Mouse (Mus musculus) c-Kit-negative CD71-positive TER-119-positive erythroid progenitor cells, embryonic 14.5 days (primary cell): ENCODE data around the gene Pgs1.

Experiments
- DNase-seq: peaks from one replicate; pipeline ENCODE4 v3.0.0-alpha.2; 2013; ENCODE audit warnings: low read depth, low spot score

Pgs1 gene

GRCm38 (mm10) chr11:118000565-118001215 is 14.6 kb downstream of the Pgs1 start:
- peak; percentile 94 for DNase-seq

- no peak for DNase-seq
Measured at GRCm38 (mm10) chr11:118003176-118003575, 17.1 kb downstream of the Pgs1 start.

GRCm38 (mm10) chr11:118003718-118004117 is 17.6 kb downstream of the Pgs1 start:
- no peak for DNase-seq

GRCm38 (mm10) chr11:118004217-118004616 is 18.1 kb downstream of the Pgs1 start:
- DNase-seq = no peak

GRCm38 (mm10) chr11:118007460-118008143 is 21.5 kb downstream of the Pgs1 start:
- no peak for DNase-seq

- DNase-seq = no peak
Measured at GRCm38 (mm10) chr11:118008144-118008805, 22.2 kb downstream of the Pgs1 start.

GRCm38 (mm10) chr11:118008843-118009242 is 22.8 kb downstream of the Pgs1 start:
- DNase-seq = no peak

- DNase-seq = no peak
Measured at GRCm38 (mm10) chr11:118009865-118010571, 23.9 kb downstream of the Pgs1 start.

GRCm38 (mm10) chr11:118012595-118012994 is 26.5 kb downstream of the Pgs1 start:
- no peak for DNase-seq

- no peak for DNase-seq
Measured at GRCm38 (mm10) chr11:118013339-118013738, 27.2 kb downstream of the Pgs1 start.

- DNase-seq = no peak
Measured at GRCm38 (mm10) chr11:118014391-118014995, 28.4 kb downstream of the Pgs1 start.

GRCm38 (mm10) chr11:118015381-118016145 is 29.5 kb downstream of the Pgs1 start:
- no peak for DNase-seq

- DNase-seq = peak; percentile 33
Measured at GRCm38 (mm10) chr11:118018328-118018727, 32.2 kb downstream of the Pgs1 start.

GRCm38 (mm10) chr11:118021806-118022205 is 35.7 kb downstream of the Pgs1 start:
- peak; percentile 55 for DNase-seq

GRCm38 (mm10) chr11:118023475-118023874 is 37.4 kb downstream of the Pgs1 start:
- no peak for DNase-seq

GRCm38 (mm10) chr11:118024111-118024510 is 38.0 kb downstream of the Pgs1 start:
- DNase-seq = no peak

- DNase-seq = no peak
Measured at GRCm38 (mm10) chr11:118029170-118029569, 43.1 kb downstream of the Pgs1 start.

GRCm38 (mm10) chr11:118031134-118031533 is 45.0 kb downstream of the Pgs1 start:
- no peak for DNase-seq

- DNase-seq = no peak
Measured at GRCm38 (mm10) chr11:118034395-118034794, 48.3 kb downstream of the Pgs1 start.

GRCm38 (mm10) chr11:118035068-118035467 is 49.0 kb downstream of the Pgs1 start:
- no peak for DNase-seq

GRCm38 (mm10) chr11:118042791-118043190 is 56.7 kb downstream of the Pgs1 start:
- no peak for DNase-seq
